Mouse (Mus musculus) megakaryocyte, embryonic 14.5 days (primary cell): Measurements from ENCODE around the gene Rab35.

Source experiments
- FLI1 ChIP-seq: IDR thresholded peaks from 2 replicates; pipeline ENCODE4 v1.6.1; 2012; ENCODE audit warnings: low read length, inconsistent platforms, mixed read lengths
- GATA1 ChIP-seq: IDR thresholded peaks from 3 replicates; pipeline ENCODE4 v1.6.1; 2012; ENCODE audit warnings: mixed read lengths, low read length, inconsistent platforms, borderline replicate concordance

DNA sequence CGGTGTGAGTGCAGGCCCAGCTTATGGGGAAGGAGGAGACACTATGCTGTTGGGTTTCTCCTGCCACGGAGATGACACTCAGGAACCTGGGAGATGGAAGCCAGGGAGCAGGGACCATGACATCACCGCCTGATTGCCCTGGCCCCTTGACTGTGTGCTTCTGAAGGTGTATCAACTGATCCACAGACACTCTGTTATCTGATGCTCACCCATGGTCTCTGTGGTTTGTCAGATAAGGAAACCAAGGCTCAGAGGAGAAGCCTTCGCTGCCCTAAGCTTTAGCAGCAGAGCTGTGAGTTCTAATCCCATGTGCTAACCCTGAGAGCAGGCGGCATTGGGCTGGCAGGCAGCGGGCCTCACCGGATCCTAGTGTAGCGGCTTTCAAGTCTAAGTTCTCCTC, 2.3 kb downstream of the Rab35 start:
- TF ChIP-seq GATA1 (no peak), FLI1 (no peak)
